Mouse (Mus musculus): ENCODE measurements around the gene Dusp11.

DNA sequence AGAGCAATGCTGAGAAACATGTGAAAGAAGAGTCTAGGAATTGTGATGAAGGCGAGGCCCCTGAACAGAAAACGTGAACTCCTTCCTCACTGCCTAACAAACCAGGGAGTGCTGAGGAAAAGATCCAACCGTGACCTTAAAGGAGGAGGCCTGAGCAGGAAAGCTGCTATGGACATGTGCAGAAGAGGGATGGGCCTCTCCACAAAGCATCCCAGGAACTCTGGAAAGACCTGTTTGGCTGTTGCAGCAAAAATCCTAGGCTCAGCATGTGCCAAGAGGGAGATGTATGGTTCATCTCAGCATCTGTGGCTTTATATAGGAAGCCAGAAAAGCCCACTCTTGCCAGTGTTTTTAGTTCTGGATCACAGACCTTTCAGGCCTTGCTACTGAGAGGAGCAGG, 11.2 kb upstream of the Dusp11 start:
- TF ChIP-seq EP300 (IDR thresholded peaks at IDR 0.05; ENCODE audit: insufficient read depth, low read depth, low read length) (no peak), CTCF (IDR thresholded peaks at IDR 0.05) (no peak), POLR2A (IDR thresholded peaks at IDR 0.05; ENCODE audit: insufficient read depth, low read depth, low read length) (no peak)
